Mouse (Mus musculus): Measurements from ENCODE around the gene Podn. TPM values are rescaled to one million over a fixed set of nuclear protein-coding genes. Genes with fewer than 3 reads are reported as not detected.

Gene Podn
- polyA plus RNA-seq, 2 experiments, result 3.5 to 23.0 TPM

DNA sequence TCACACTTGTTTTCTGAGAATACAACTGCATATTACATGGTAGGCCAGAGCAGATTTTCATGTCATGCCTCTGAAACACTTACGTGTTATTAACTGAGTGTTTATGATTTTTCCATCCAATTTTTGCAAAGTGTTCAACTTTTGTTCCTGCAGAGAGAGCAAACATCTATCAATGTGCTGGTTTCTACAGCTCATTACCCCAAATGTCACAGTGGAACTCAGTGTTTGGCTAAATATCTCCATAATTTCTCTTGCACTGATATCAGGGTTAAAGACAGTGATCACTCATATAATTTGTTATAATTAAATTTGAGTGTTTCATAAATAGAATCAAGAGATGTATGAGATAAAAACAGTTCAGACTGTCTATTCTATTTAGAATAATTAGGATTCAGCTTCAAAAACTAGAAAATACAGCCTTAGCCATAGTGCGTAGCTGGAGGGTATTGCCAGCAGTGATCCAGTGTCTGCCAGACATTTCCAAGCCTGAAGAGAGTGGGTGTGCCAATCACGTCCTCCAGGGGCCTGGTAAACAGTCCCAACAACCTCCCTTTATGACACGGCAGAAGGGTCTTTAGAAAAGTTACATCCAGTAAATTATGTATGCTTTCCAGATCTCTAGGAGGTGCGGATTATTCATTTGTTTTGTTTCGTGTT is 3.4 kb downstream of the Podn start:
- no peak for DNase-seq (ENCODE audit: low spot score)
- Histone ChIP-seq H3K9me3 (ENCODE audit: control insufficient read depth, low read length) (no peaks in the 10 kb centered on the region), H3K27ac (replicated peaks; ENCODE audit: low read depth, low read length) (no peak overlapping the region), H3K4me2 (replicated peaks; ENCODE audit: low read depth, low read length, severe bottlenecking) (no peak overlapping the region), H3K4me3 (replicated peaks; ENCODE audit: low read length) (no peak overlapping the region), H3K4me1 (ENCODE audit: control insufficient read depth, insufficient read depth, low read length) (no peaks in the 10 kb centered on the region), H3K9ac (ENCODE audit: low read depth, low read length, severe bottlenecking) (no peak overlapping the region), H3K27me3 (ENCODE audit: control insufficient read depth, insufficient read depth, low read length) (no peaks in the 10 kb centered on the region), H3K36me3 (ENCODE audit: control insufficient read depth, insufficient read depth, low read length) (0 out of 2 replicates have a peak, but pooled peaks cover 4% of the 10 kb centered on the region)
- ATAC-seq (ENCODE audit: low FRiP score, low read depth), result no peak
- TF ChIP-seq POLR2A (IDR thresholded peaks at IDR 0.05; ENCODE audit: borderline replicate concordance, extremely low read depth, insufficient read depth, insufficient read length), result no peak
- 76% methylated on average over 6 of the region's 6 CpGs for WGBS

DNA sequence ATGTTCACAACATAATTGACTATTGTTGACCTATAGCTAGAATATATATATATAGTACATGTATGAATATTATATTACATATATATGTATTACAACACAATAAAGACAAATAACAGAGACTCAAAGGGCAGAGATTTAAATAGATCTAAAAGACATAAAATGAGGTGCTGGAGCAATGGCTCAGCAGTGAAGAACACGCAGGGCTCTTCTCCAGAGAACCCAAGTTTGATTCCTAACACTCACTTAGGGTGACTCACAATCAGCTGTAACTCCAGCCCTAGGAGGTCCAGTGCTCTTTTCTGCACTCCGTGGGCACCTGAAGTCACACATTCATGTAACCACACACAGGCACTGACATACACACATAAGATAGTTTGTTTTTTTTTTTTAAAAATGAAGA is 12.3 kb downstream of the Podn start:
- Histone ChIP-seq H3K4me1 (ENCODE audit: control insufficient read depth, insufficient read depth, low read length) (no peaks in the 10 kb centered on the region), H3K4me2 (replicated peaks; ENCODE audit: low read depth, low read length, severe bottlenecking) (no peak overlapping the region), H3K27me3 (ENCODE audit: control insufficient read depth, insufficient read depth, low read length) (no peaks in the 10 kb centered on the region), H3K4me3 (replicated peaks; ENCODE audit: low read length) (no peak overlapping the region), H3K9ac (ENCODE audit: low read depth, low read length, severe bottlenecking) (no peak overlapping the region), H3K9me3 (ENCODE audit: control insufficient read depth, low read length) (no peaks in the 10 kb centered on the region), H3K27ac (replicated peaks; ENCODE audit: low read depth, low read length) (no peak overlapping the region), H3K36me3 (ENCODE audit: control insufficient read depth, insufficient read depth, low read length) (peaks cover 7% of the 10 kb centered on the region; the same call in 1 of the 2 replicates)
- no peak for TF ChIP-seq POLR2A (IDR thresholded peaks at IDR 0.05; ENCODE audit: borderline replicate concordance, extremely low read depth, insufficient read depth, insufficient read length)
- ATAC-seq (ENCODE audit: low FRiP score, low read depth) (no peak), DNase-seq (ENCODE audit: low spot score) (no peak)
- 91% methylated on average over 2 of the region's 2 CpGs for WGBS

DNA sequence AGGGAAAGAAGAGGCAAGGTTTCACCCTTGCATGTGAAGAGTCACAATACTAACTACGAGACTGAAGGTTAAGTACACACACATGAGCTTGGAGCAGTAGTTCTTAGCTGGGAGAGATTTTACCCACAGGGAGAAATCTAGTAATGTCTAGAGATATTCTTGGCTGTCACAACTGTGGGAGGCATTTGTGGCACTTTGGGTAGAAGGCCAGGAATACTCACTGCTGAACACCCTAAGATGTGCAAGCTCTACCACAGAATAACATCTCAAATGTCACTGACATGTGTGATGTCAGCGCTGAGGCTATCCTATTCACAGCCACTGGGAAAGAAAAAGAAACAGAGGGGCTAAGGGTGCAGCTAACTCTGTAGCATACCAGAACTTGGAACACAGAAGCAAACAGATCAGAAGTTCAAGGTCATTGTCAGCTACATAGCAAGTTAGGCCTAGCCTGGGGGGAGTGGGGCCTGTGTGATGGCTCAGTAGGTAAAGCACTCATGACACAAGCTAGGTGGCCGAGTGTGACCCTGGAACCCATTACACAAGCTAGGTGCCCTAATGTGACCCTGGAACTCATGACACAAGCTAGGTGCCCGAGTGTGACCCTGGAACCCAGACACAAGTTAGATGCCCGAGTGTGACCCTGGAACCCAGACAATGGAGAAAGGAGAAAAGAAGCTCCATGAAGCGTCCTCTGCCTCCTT is 13.1 kb downstream of the Podn start:
- H3K4me1 ChIP-seq (ENCODE audit: control insufficient read depth, insufficient read depth, low read length), result no peaks in the 10 kb centered on the region
- H3K27ac ChIP-seq (replicated peaks; ENCODE audit: low read depth, low read length), result no peak overlapping the region
- no peaks in the 10 kb centered on the region for H3K27me3 ChIP-seq (ENCODE audit: control insufficient read depth, insufficient read depth, low read length)
- no peak for TF ChIP-seq POLR2A (IDR thresholded peaks at IDR 0.05; ENCODE audit: borderline replicate concordance, extremely low read depth, insufficient read depth, insufficient read length)
- H3K4me2 ChIP-seq (replicated peaks; ENCODE audit: low read depth, low read length, severe bottlenecking), result no peak overlapping the region
- WGBS, result 82% methylated on average over 6 of the region's 6 CpGs
- no peak overlapping the region for H3K4me3 ChIP-seq (replicated peaks; ENCODE audit: low read length)
- ATAC-seq (ENCODE audit: low FRiP score, low read depth) (no peak), DNase-seq (ENCODE audit: low spot score) (no peak)
- H3K9me3 ChIP-seq (ENCODE audit: control insufficient read depth, low read length), result no peaks in the 10 kb centered on the region
- H3K9ac ChIP-seq (ENCODE audit: low read depth, low read length, severe bottlenecking), result no peak overlapping the region
- H3K36me3 ChIP-seq (ENCODE audit: control insufficient read depth, insufficient read depth, low read length), result peaks cover 7% of the 10 kb centered on the region; the same call in 1 of the 2 replicates

DNA sequence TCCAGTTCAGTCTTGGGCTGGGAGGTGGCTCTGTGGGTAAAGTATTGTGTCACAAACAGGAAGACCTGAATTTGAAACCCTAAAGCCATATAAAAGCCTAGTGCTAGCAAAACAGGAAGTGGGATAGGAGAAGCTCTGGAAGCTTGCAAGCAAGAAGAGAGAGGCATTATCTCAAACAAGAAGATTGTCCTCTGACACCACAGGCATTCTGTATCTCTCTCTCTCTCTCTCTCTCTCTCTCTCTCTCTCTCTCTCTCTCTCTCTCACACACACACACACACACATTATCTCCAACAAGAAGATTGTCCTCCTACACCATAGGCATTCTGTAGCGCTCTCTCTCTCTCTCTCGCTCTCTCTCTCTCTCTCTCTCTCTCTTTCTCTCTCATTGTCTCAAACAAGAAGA is 13.8 kb downstream of the Podn start:
- no peak overlapping the region for H3K4me2 ChIP-seq (replicated peaks; ENCODE audit: low read depth, low read length, severe bottlenecking)
- H3K27me3 ChIP-seq (ENCODE audit: control insufficient read depth, insufficient read depth, low read length), result no peaks in the 10 kb centered on the region
- ATAC-seq (ENCODE audit: low FRiP score, low read depth) (no peak), DNase-seq (ENCODE audit: low spot score) (no peak)
- 95% methylated on average over 2 of the region's 2 CpGs for WGBS
- H3K4me3 ChIP-seq (replicated peaks; ENCODE audit: low read length), result no peak overlapping the region
- no peak for TF ChIP-seq POLR2A (IDR thresholded peaks at IDR 0.05; ENCODE audit: borderline replicate concordance, extremely low read depth, insufficient read depth, insufficient read length)
- H3K36me3 ChIP-seq (ENCODE audit: control insufficient read depth, insufficient read depth, low read length), result peaks cover 7% of the 10 kb centered on the region; the same call in 1 of the 2 replicates
- H3K9me3 ChIP-seq (ENCODE audit: control insufficient read depth, low read length), result no peaks in the 10 kb centered on the region
- H3K4me1 ChIP-seq (ENCODE audit: control insufficient read depth, insufficient read depth, low read length), result no peaks in the 10 kb centered on the region
- no peak overlapping the region for H3K9ac ChIP-seq (ENCODE audit: low read depth, low read length, severe bottlenecking)
- no peak overlapping the region for H3K27ac ChIP-seq (replicated peaks; ENCODE audit: low read depth, low read length)

DNA sequence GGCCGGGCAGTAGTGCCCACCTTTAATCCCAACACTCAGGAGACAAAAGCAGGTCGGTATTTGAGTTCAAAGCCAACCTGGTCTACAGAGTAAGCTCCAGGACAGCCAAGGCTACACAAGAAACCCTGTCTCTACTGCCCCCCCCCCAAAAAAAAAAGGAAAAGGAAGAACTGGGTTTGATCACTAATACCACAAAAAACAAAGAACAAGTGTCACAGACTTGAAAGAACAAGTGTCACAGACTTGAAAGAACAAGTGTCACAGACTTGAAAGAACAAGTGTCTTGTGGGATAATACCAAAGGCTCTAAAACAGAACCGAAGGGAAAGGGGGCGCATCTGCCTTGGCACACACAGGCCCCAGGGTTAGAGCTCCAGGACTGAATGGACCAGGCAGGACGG is 15.4 kb downstream of the Podn start:
- H3K36me3 ChIP-seq (ENCODE audit: control insufficient read depth, insufficient read depth, low read length), result peaks cover 7% of the 10 kb centered on the region; the same call in 1 of the 2 replicates
- TF ChIP-seq POLR2A (IDR thresholded peaks at IDR 0.05; ENCODE audit: borderline replicate concordance, extremely low read depth, insufficient read depth, insufficient read length), result no peak
- 73% methylated on average over 5 of the region's 5 CpGs for WGBS
- no peaks in the 10 kb centered on the region for H3K4me1 ChIP-seq (ENCODE audit: control insufficient read depth, insufficient read depth, low read length)
- H3K9me3 ChIP-seq (ENCODE audit: control insufficient read depth, low read length), result no peaks in the 10 kb centered on the region
- H3K9ac ChIP-seq (ENCODE audit: low read depth, low read length, severe bottlenecking), result no peak overlapping the region
- no peaks in the 10 kb centered on the region for H3K27me3 ChIP-seq (ENCODE audit: control insufficient read depth, insufficient read depth, low read length)
- no peak overlapping the region for H3K27ac ChIP-seq (replicated peaks; ENCODE audit: low read depth, low read length)
- H3K4me3 ChIP-seq (replicated peaks; ENCODE audit: low read length), result no peak overlapping the region
- DNase-seq (ENCODE audit: low spot score) (no peak), ATAC-seq (ENCODE audit: low FRiP score, low read depth) (no peak)
- H3K4me2 ChIP-seq (replicated peaks; ENCODE audit: low read depth, low read length, severe bottlenecking), result no peak overlapping the region
